Mouse (Mus musculus) ES-Bruce4 (cell line): ENCODE measurements around the gene Prr22.

Experiments used
- EP300 ChIP-seq: IDR thresholded peaks from 2 replicates; pipeline ENCODE4 v1.6.1; 2011; ENCODE audit warnings: low read depth, low read length; ENCODE audit not compliant: insufficient read depth
- POLR2A ChIP-seq: IDR thresholded peaks from one replicate; pipeline ENCODE4 v1.8.1; 2011; ENCODE audit warnings: low read length; ENCODE audit not compliant: insufficient read depth

- no peak for TF ChIP-seq POLR2A
- TF ChIP-seq EP300: no peak
These were observed 3.2 kb upstream of the Prr22 start for GRCm38 (mm10) chr17:56766631-56767405.
